Mouse (Mus musculus): ENCODE results near the gene Cand2.

The Cand2 gene

Small RNA genes within 50 kb of the gene (microRNA-seq; reads per million reads assigned to microRNA genes)
- 0 to 0.12 reads per million in 2 experiments for gene Mir7660

All from adrenal gland (tissue).